Mouse (Mus musculus): ENCODE data around the gene Ptp4a2. TPM values are rescaled to one million over a fixed set of nuclear protein-coding genes. Genes with fewer than 3 reads are reported as not detected.

Gene Ptp4a2
- polyA plus RNA-seq, 1 experiment from 2014 or later, result 252 TPM

DNA sequence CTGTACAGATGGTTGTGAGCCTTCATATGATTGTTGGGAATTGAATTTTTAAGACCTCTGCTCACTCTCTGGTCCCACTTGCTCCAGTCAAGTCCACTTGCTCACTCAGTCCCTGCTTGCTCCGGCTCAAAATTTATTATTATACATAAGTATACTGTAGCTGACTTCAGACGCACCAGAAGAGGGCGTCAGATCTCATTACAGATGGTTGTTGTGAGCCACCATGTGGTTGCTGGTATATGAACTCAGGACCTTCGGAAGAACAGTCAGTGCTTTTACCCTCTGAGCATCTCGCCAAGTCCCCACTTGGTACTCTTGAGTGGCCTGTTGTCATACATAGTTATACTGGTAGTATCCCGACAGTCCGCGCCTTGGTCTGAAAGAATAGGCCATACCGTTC lies 35.8 kb downstream of the Ptp4a2 start:
- ATAC-seq (ENCODE audit: insufficient number of reproducible peaks, insufficient read depth, low FRiP score, low read depth), result no peak
- H3K9ac ChIP-seq (replicated peaks; ENCODE audit: low read depth, low read length), result no peak overlapping the region
- no peaks in the 10 kb centered on the region for H3K9me3 ChIP-seq (ENCODE audit: control insufficient read depth, low read depth, low read length)
- no peaks in the 10 kb centered on the region for H3K27me3 ChIP-seq (ENCODE audit: control insufficient read depth, insufficient read depth, low read length)
- peaks cover 70% of the 10 kb centered on the region for H3K36me3 ChIP-seq (ENCODE audit: control insufficient read depth, insufficient read depth, low read length)
- 82% methylated on average over 9 of the region's 9 CpGs for WGBS
- H3K4me2 ChIP-seq (replicated peaks; ENCODE audit: low read depth, low read length), result no peak overlapping the region
- H3K4me1 ChIP-seq (ENCODE audit: control insufficient read depth, insufficient read depth, low read length), result no peaks in the 10 kb centered on the region
- no peak overlapping the region for H3K4me3 ChIP-seq (ENCODE audit: low read depth, low read length)
- H3K27ac ChIP-seq (ENCODE audit: low read length), result no peak overlapping the region

DNA sequence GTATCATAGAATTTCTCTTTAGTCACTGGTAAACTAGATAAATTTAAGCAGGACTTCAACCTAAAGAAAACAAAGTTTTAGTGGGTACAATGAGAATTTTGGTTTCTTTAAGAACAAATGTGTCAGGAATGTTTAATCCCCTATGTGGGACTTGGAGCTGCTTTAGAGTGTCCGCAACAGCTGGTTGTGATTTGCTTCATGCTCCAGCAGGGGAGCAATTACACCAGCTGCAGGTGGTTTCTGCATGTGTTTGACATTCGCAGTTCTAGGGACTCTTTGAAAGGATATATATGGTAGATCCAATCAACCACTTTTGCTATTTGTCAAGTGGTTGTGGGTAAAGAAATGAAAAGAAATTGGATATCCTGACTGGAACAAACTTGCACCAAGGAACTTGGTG lies 39.5 kb downstream of the Ptp4a2 start:
- H3K27me3 ChIP-seq (ENCODE audit: control insufficient read depth, insufficient read depth, low read length), result no peaks in the 10 kb centered on the region
- no peak overlapping the region for H3K9ac ChIP-seq (replicated peaks; ENCODE audit: low read depth, low read length)
- no peaks in the 10 kb centered on the region for H3K9me3 ChIP-seq (ENCODE audit: control insufficient read depth, low read depth, low read length)
- H3K4me1 ChIP-seq (ENCODE audit: control insufficient read depth, insufficient read depth, low read length), result no peaks in the 10 kb centered on the region
- H3K4me2 ChIP-seq (replicated peaks; ENCODE audit: low read depth, low read length), result no peak overlapping the region
- H3K36me3 ChIP-seq (ENCODE audit: control insufficient read depth, insufficient read depth, low read length), result peaks cover 40% of the 10 kb centered on the region
- 91% methylated on average over 2 of the region's 2 CpGs for WGBS
- no peak overlapping the region for H3K27ac ChIP-seq (ENCODE audit: low read length)
- no peak for ATAC-seq (ENCODE audit: insufficient number of reproducible peaks, insufficient read depth, low FRiP score, low read depth)
- H3K4me3 ChIP-seq (ENCODE audit: low read depth, low read length), result no peak overlapping the region

DNA sequence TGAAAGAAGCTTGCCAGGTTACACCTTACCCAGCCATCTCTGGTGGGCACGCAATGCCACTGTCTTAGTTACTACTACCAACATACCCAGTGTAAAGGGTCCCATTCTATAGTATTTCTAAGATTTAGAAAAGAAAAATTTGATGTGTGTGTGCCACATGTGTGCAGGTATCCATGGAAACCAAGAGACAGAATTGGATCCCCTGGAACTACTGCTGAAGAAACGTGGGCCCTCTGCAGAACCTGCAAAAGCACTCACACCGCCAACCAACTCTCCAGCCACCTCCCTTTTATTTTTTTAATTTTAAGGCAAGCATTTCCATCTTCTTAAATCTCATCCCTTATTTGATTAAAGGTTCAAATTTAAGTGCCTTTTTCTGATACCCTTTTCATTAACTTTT lies 40.8 kb downstream of the Ptp4a2 start:
- Histone ChIP-seq H3K4me1 (ENCODE audit: control insufficient read depth, insufficient read depth, low read length) (no peaks in the 10 kb centered on the region), H3K4me2 (replicated peaks; ENCODE audit: low read depth, low read length) (no peak overlapping the region), H3K27me3 (ENCODE audit: control insufficient read depth, insufficient read depth, low read length) (no peaks in the 10 kb centered on the region), H3K4me3 (ENCODE audit: low read depth, low read length) (no peak overlapping the region), H3K36me3 (ENCODE audit: control insufficient read depth, insufficient read depth, low read length) (peaks cover 28% of the 10 kb centered on the region), H3K9ac (replicated peaks; ENCODE audit: low read depth, low read length) (no peak overlapping the region), H3K27ac (ENCODE audit: low read length) (no peak overlapping the region), H3K9me3 (ENCODE audit: control insufficient read depth, low read depth, low read length) (no peaks in the 10 kb centered on the region)
- ATAC-seq (ENCODE audit: insufficient number of reproducible peaks, insufficient read depth, low FRiP score, low read depth), result no peak
- WGBS, result 86% methylated on average over 3 of the region's 3 CpGs

DNA sequence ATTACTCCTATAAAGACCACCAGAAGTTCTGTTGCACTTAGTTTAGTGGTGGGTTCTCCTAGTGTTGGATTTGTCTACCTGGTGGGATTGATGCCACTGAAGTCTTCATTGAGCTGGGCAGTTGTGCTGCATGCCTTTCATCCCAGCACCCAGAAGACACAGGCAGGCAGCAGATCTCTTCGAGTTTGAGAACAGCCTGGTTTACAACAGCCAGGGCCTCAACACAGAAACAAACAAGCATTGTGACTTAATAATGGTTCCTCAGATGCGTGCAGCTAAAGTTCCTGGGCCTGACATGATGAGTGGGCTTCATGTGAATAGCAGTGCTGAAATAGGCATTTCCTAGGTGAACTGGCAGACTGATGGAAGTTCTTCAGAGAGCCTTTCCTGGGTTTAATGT lies 42.0 kb downstream of the Ptp4a2 start:
- H3K4me2 ChIP-seq (replicated peaks; ENCODE audit: low read depth, low read length), result no peak overlapping the region
- no peaks in the 10 kb centered on the region for H3K4me1 ChIP-seq (ENCODE audit: control insufficient read depth, insufficient read depth, low read length)
- ATAC-seq (ENCODE audit: insufficient number of reproducible peaks, insufficient read depth, low FRiP score, low read depth), result no peak
- H3K9me3 ChIP-seq (ENCODE audit: control insufficient read depth, low read depth, low read length), result no peaks in the 10 kb centered on the region
- no peak overlapping the region for H3K9ac ChIP-seq (replicated peaks; ENCODE audit: low read depth, low read length)
- peaks cover 20% of the 10 kb centered on the region for H3K36me3 ChIP-seq (ENCODE audit: control insufficient read depth, insufficient read depth, low read length)
- 79% methylated on average over 2 of the region's 2 CpGs for WGBS
- no peak overlapping the region for H3K4me3 ChIP-seq (ENCODE audit: low read depth, low read length)
- no peak overlapping the region for H3K27ac ChIP-seq (ENCODE audit: low read length)
- H3K27me3 ChIP-seq (ENCODE audit: control insufficient read depth, insufficient read depth, low read length), result no peaks in the 10 kb centered on the region

GRCm38 (mm10) chr4:129853996-129854395 lies 43.0 kb downstream of the Ptp4a2 start:
- H3K9ac ChIP-seq (replicated peaks; ENCODE audit: low read depth, low read length), result no peak overlapping the region
- no peak for ATAC-seq (ENCODE audit: insufficient number of reproducible peaks, insufficient read depth, low FRiP score, low read depth)
- no peaks in the 10 kb centered on the region for H3K27me3 ChIP-seq (ENCODE audit: control insufficient read depth, insufficient read depth, low read length)
- 98% methylated on average over 3 of the region's 3 CpGs for WGBS
- H3K4me2 ChIP-seq (replicated peaks; ENCODE audit: low read depth, low read length), result no peak overlapping the region
- H3K27ac ChIP-seq (ENCODE audit: low read length), result no peak overlapping the region
- H3K9me3 ChIP-seq (ENCODE audit: control insufficient read depth, low read depth, low read length), result no peaks in the 10 kb centered on the region
- peaks cover 11% of the 10 kb centered on the region for H3K36me3 ChIP-seq (ENCODE audit: control insufficient read depth, insufficient read depth, low read length)
- H3K4me1 ChIP-seq (ENCODE audit: control insufficient read depth, insufficient read depth, low read length), result no peaks in the 10 kb centered on the region
- H3K4me3 ChIP-seq (ENCODE audit: low read depth, low read length), result no peak overlapping the region

- WGBS, result 76% methylated on average over 3 of the region's 3 CpGs
- no peak overlapping the region for H3K4me2 ChIP-seq (replicated peaks; ENCODE audit: low read depth, low read length)
- H3K36me3 ChIP-seq (ENCODE audit: control insufficient read depth, insufficient read depth, low read length), result peaks cover 10% of the 10 kb centered on the region
- H3K9me3 ChIP-seq (ENCODE audit: control insufficient read depth, low read depth, low read length), result no peaks in the 10 kb centered on the region
- no peaks in the 10 kb centered on the region for H3K4me1 ChIP-seq (ENCODE audit: control insufficient read depth, insufficient read depth, low read length)
- no peak for ATAC-seq (ENCODE audit: insufficient number of reproducible peaks, insufficient read depth, low FRiP score, low read depth)
- H3K27ac ChIP-seq (ENCODE audit: low read length), result no peak overlapping the region
- H3K4me3 ChIP-seq (ENCODE audit: low read depth, low read length), result no peak overlapping the region
- no peaks in the 10 kb centered on the region for H3K27me3 ChIP-seq (ENCODE audit: control insufficient read depth, insufficient read depth, low read length)
- H3K9ac ChIP-seq (replicated peaks; ENCODE audit: low read depth, low read length), result no peak overlapping the region
Measured at GRCm38 (mm10) chr4:129854615-129855014, 43.6 kb downstream of the Ptp4a2 start.

DNA sequence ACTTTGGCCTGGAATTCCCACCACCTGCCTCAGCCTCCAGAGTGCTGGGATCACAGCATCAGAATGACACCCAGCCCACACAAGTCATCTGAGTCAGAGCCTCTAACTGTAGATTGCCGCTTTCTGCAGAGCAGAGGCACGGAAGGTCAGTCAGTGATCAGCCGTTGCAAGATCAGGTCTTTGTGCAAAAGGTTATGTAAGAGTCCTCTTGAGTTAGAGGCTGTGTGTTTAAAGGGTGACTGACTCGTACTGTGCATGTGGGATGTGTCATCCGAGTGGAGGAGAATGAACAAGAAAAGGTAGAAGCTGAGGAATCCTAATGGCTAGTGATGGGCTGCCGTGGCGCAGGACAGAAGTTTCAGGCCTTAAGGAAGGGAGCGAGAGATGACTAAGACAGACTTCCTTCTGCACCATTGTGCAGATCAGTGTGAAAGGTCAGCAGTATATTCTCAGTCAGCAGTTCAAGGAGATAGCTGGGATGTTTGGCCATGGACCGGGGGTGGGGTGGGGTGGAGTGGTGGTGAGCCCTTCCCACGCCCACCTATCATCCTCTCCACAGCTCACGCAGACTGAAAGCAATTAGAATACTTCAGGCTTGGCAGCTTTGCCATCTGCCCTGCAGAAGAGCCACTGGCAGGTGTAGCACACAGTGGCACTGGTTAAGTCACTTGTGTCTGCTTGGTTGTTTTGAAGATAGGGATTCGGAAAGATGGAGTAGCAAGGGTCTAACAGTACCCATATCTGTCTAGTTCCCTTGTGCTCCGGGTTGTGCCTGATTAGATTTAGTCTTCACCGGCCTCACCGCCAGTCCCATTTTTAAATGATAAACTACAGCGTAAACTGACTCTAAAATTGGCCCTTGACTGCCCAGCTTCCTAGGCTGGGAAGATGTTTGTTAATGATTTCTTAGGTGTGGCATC lies 44.3 kb downstream of the Ptp4a2 start:
- Histone ChIP-seq H3K9me3 (ENCODE audit: control insufficient read depth, low read depth, low read length) (no peaks in the 10 kb centered on the region), H3K27me3 (ENCODE audit: control insufficient read depth, insufficient read depth, low read length) (no peaks in the 10 kb centered on the region), H3K4me1 (ENCODE audit: control insufficient read depth, insufficient read depth, low read length) (no peaks in the 10 kb centered on the region), H3K4me3 (ENCODE audit: low read depth, low read length) (no peak overlapping the region), H3K36me3 (ENCODE audit: control insufficient read depth, insufficient read depth, low read length) (peaks cover 8% of the 10 kb centered on the region), H3K9ac (replicated peaks; ENCODE audit: low read depth, low read length) (no peak overlapping the region), H3K27ac (ENCODE audit: low read length) (no peak overlapping the region), H3K4me2 (replicated peaks; ENCODE audit: low read depth, low read length) (no peak overlapping the region)
- ATAC-seq (ENCODE audit: insufficient number of reproducible peaks, insufficient read depth, low FRiP score, low read depth), result no peak
- 61% methylated on average over 16 of the region's 16 CpGs for whole genome bisulfite sequencing

DNA sequence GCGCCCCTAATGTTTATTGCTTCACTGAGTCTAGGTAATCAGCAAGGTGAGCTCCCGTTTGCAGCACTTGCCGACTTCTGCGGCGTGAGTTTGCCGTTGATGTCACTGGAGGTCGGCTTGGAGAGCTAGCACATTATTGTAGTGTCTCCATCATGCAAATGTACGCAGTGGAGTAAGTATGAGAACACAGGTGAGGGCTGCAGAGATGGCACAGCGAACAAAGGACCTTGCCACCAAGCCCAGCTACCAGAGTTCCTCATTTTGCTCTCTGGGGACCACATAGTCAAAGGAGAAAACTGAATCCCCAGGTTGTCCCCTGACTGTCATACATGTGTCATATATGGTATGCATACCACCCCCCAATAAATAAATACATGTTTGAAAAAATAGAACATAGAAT lies 49.4 kb downstream of the Ptp4a2 start:
- WGBS, result 87% methylated on average over 9 of the region's 9 CpGs
- Histone ChIP-seq H3K9ac (replicated peaks; ENCODE audit: low read depth, low read length) (no peak overlapping the region), H3K4me3 (ENCODE audit: low read depth, low read length) (no peak overlapping the region), H3K27me3 (ENCODE audit: control insufficient read depth, insufficient read depth, low read length) (no peaks in the 10 kb centered on the region), H3K27ac (ENCODE audit: low read length) (no peak overlapping the region), H3K4me2 (replicated peaks; ENCODE audit: low read depth, low read length) (no peak overlapping the region), H3K9me3 (ENCODE audit: control insufficient read depth, low read depth, low read length) (no peaks in the 10 kb centered on the region), H3K4me1 (ENCODE audit: control insufficient read depth, insufficient read depth, low read length) (no peaks in the 10 kb centered on the region), H3K36me3 (ENCODE audit: control insufficient read depth, insufficient read depth, low read length) (no peaks in the 10 kb centered on the region)
- ATAC-seq (ENCODE audit: insufficient number of reproducible peaks, insufficient read depth, low FRiP score, low read depth), result no peak

DNA sequence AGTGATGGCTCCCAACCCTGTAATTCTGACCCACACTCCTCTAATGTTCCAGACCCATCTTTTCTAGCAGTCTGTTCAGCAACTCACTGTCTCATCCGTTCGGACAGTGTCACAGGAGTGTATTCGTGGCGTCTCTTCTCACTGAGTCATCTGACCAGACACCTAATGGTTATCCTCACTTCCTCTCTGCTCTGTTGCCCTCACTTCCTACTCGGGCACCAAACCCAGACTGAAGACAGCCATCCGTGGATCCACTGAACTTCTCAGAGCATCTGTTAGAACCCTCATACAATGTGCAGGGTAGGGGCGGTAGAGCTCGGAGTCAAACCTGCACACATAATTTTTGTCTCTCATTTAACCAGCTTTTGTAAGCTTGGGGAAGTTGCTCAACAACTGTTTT lies 50.4 kb downstream of the Ptp4a2 start:
- H3K4me2 ChIP-seq (replicated peaks; ENCODE audit: low read depth, low read length), result no peak overlapping the region
- no peak overlapping the region for H3K4me3 ChIP-seq (ENCODE audit: low read depth, low read length)
- H3K27ac ChIP-seq (ENCODE audit: low read length), result no peak overlapping the region
- no peaks in the 10 kb centered on the region for H3K27me3 ChIP-seq (ENCODE audit: control insufficient read depth, insufficient read depth, low read length)
- H3K4me1 ChIP-seq (ENCODE audit: control insufficient read depth, insufficient read depth, low read length), result no peaks in the 10 kb centered on the region
- H3K36me3 ChIP-seq (ENCODE audit: control insufficient read depth, insufficient read depth, low read length), result no peaks in the 10 kb centered on the region
- no peaks in the 10 kb centered on the region for H3K9me3 ChIP-seq (ENCODE audit: control insufficient read depth, low read depth, low read length)
- ATAC-seq (ENCODE audit: insufficient number of reproducible peaks, insufficient read depth, low FRiP score, low read depth), result no peak
- WGBS, result 79% methylated on average over 8 of the region's 8 CpGs
- no peak overlapping the region for H3K9ac ChIP-seq (replicated peaks; ENCODE audit: low read depth, low read length)
